Mouse (Mus musculus) cerebellum, postnatal 36 days (tissue): ENCODE measurements around the gene Aknad1.

Experiments
- DNase-seq, 2 experiments: peaks; one replicate each; pipeline ENCODE4 v3.0.0; 2021 to 2022; ENCODE audit warnings: mixed read lengths in 2 of 2

Aknad1 gene

GRCm38 (mm10) chr3:108739045-108739708, at the start of gene Aknad1:
TSS of gene Aknad1 (plus strand) at chr3:108739658.
- DNase-seq: no peak

- DNase-seq: no peak
Measured at GRCm38 (mm10) chr3:108689979-108690378, 49.5 kb upstream of the Aknad1 start.

DNA sequence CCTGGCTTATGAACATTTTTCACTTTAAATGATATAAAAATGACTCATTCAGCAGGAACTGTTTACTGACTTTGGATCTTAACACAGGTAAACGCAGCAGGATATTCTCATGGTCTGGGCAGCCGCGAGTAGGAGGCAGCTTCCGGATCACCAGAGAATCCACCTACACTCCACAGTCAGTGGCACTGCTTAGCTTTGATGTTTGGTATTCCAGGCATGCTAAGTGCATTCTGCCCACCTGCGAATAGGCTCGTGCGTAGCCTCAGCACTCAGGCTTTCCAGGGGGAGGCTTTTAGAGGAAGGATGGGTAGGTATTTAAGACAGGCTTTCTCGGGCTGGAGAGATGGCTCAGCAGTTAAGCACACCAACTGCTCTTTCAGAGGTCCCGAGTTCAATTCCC, 45.1 kb upstream of the Aknad1 start:
- DNase-seq: no peak

DNA sequence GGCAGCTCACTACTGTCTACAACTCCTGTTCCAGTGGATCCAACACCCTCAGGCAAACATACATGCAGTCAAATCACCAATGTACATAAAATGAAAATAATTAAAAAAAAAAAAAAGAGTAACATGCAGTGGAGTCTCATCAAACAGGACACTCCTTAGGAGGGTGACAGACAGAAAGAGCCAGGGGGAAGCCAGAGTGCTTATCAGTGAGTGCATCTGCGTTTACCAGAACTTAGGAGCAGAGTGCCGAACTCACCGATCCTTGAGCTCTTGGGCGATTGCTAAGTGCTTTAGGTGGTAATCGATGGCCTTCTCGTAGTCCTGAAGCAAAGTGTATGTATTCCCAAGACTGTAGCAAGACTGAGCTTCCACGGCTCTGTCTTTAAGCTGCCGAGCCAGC, 40.8 kb upstream of the Aknad1 start:
- no peak for DNase-seq

DNA sequence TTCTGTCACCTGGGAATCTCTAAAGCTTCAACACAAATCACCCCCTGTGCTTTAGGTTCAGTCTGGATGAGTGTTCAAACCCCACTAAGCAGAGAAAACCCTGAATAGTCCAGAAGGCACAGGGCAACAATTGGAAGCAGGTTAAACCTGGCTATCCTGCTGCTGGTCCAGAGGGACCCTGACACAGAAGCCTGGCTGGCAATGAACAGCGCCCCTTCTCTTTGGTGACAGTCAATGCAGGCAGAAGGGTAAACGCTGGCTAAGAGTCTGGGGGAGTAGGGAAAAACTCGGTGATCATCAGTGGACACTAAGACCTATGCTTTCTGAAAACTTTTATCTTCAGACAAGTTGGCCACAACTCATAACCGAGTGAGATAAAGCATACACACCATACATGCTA, 39.7 kb upstream of the Aknad1 start:
- no peak for DNase-seq

DNA sequence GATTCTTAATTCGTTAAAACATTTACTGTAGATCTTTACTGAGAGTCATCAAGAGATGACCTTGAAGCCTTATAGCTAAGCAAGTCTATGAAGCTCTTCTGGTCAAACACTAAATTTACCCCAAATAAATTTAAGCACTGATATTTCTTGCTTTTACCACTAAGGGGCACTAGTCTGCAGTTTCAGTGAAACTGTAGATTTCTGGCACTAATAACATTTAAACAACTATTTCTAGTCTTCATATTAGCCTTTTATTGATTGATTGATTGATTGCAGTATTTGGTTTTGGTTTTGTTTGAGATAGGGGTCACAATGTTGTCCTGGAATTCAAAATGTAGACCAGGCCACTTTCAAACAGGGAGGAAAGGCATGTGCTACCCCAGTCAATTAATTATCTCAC, 38.2 kb upstream of the Aknad1 start:
- DNase-seq: no peak

GRCm38 (mm10) chr3:108702789-108703188, 36.7 kb upstream of the Aknad1 start:
- no peak for DNase-seq

DNA sequence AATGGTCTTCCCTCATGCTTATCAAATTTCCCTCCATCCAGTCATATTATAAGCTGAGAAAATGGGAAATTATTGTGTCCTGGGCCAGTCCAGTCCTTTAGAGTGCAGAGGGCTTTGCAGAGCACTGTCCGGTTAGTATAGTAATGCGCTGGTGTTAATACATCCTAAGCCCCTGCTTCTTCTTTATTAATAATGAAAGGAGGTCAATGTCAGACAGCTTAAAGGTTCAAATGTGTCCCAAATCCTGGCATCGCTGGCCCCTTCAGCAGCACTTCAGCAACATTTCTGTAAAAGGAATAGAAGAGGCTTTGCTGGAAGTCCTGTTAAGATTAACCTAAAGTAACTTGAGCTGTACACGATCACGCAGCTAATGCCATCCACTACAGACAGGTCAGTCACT, 28.2 kb upstream of the Aknad1 start:
- no peak for DNase-seq

GRCm38 (mm10) chr3:108713065-108713675, 26.3 kb upstream of the Aknad1 start:
- no peak for DNase-seq

DNA sequence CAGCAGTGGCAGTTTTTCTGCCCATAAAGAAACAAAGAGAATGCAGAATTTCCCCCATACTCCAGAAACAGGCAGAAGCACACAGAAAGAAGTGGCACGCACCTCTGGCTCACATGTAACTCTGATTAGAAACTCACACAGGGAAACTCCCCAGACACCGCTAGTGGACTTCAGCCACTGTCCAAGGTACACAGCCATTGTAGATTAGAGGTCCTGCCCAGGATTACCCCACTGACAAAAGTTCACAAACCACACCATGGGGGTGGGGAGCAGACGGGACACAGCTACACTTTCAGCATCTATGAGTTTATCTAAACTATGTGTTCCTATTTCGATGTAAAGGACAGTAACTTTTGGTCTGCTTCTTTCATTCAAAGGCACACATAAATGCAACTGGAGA, 24.6 kb upstream of the Aknad1 start:
- no peak for DNase-seq

- DNase-seq: no peak
Measured at GRCm38 (mm10) chr3:108717896-108718502, 21.5 kb upstream of the Aknad1 start.

DNA sequence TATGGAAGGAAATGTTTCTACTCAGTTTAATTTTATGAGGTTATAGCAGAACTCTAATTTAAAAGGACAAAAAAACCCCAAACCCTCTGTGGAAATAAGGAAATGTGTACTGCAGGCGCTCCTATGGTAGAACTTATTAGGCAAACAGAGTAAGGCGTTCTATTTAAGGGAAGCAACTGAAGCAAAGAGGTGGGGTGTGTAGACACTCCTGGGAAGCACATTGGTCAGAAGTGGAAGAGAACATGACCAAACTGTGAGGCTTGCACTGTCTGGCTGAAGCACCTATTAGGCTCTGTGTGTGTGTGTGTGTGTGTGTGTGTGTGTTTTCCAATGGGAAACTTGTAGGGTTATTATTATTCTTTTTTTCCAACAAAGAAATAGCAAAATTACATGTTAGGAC, 20.1 kb upstream of the Aknad1 start:
- DNase-seq: no peak

DNA sequence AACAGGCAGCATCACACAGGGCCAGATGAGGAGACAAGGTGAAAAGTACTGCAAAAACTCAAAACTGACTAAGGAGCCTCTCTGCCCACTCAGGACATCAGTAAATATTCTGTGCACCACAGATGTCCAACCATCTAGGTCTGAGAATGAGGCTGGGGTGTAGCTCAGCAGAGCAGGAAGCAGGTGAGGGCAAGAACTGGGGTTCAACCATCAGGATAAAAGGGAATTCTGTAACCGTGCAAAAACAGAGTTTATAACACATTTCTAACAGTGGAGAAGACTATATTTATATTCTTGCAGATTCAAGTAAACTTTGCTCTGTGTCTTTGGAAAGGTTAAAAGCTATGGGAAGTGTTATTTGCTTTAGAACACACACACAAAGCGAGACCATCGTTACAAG, 19.7 kb upstream of the Aknad1 start:
- DNase-seq: no peak

DNA sequence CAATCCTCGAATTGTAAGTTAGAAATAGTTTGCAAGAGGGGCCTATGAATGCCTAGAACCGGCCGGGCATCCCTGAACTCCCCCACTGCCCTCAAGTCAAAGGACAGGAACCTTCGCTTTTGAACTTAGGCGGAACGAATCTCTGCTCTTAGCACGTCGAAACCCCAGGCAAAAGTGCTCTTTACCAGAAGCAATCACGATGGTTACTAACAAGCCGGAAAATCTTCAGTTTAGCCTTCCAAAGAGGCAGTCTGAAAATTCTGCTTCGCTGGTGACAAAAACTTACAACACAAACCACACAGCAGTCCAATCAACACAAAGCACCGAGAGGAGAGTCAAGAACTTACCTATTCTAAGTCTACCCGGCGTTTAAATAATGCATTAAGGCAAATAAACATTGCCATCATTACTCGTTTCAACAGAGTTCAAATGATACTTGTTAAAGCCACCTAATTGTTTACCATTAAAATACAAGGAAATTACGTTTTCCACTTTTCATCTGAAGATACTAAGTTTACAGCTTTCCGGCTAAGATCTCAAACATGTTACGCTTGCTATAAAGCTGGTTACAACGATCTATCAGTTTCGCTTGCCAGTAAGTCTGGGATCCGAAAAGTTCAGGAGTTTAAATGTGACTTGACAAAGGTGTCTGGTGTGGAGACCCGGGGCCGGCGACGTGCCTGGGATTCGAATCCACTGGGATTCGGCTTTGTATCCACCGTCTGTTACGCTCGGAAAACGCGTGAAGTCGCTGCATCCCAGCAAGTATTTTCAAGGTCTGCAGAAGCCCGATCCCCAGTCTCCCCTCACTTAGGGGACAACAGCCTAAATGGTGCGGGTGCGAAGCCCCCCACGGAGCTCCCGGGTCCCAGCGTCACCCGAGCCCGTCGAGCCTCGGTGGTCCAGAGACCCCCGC, 18.1 kb upstream of the Aknad1 start:
- DNase-seq: peak; percentile 26 to 32

- peak; percentile 88 to 91 for DNase-seq
Measured at GRCm38 (mm10) chr3:108722036-108722872, 17.2 kb upstream of the Aknad1 start, which contains the start of gene Gpsm2. TSS of gene Gpsm2 (minus strand) at chr3:108722309.

DNA sequence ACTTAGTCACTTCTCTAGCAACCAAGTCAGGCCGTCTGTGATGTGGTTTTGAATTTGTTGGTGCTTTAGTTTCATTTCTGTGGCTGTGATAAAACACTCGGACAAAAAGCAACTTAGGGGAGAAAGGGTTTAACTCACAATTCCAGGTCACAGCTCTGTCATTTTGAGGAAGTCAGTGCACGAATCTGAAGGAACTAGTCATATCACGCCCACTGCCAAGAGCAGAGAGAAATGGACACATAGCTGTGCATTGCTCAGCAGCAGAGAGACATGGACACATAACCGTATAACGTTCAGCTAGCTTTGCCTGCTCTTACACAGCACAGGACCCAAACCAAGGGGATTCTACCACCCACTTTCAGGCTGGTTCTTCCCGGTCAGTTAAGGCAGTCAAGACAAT, 13.0 kb upstream of the Aknad1 start:
- no peak for DNase-seq

DNA sequence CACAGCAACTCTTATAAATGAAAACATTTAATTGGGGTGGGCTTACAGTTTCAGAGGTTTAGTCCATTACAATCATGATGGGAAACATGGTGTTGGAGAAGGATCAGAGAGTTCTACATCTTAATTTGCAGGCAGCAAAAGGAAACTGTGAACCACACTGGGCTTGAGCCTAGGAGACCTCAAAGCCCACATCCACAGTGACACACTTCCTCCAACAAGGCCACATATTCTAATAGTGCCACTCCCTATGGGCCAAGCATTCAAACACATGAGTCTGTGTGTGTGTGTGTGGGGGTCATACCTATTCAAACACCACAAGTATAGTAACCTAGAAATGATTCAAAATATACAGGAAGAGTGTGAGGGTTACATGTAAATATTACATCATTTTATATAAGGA, 12.1 kb upstream of the Aknad1 start:
- DNase-seq: no peak

DNA sequence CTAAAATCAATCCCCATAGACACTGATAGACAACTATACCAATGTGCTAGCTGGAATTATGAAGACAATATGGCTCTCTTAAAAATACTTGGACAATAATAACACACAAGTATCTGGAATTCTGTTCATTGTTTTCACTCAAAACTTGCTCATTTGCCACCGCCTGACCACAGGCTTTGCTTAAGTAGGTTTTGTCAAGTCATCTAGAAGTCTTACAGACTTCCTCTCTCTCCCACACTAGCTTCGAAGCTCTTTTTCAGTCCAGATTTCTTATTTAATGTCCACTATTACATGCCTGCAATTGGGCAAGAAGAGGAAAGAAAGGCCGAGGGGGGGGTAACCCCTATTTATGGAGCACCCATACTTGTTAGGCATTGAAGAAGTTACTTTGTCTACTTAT, 11.7 kb upstream of the Aknad1 start:
- no peak for DNase-seq

DNA sequence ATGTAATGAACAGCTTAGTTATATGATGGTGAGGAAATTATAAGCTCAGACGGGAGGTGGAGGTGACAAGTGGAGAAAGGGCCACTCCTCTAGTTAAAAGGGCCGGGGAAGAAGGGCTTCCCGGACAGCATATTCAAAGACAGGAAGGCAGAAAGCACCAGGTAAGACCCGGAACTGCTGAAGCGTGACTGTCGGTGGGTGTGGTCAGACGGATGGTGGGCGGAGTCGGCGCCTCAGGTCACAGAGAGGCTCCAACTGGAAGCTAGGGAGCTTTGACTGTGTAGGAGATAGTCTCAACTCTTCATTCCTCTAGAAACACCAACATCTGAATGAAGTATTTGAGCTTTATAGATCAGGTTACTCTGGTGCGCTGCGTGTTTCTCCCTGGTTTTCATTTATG, 9.1 kb upstream of the Aknad1 start:
- no peak for DNase-seq

GRCm38 (mm10) chr3:108737761-108738160, 1.7 kb upstream of the Aknad1 start:
- no peak for DNase-seq

DNA sequence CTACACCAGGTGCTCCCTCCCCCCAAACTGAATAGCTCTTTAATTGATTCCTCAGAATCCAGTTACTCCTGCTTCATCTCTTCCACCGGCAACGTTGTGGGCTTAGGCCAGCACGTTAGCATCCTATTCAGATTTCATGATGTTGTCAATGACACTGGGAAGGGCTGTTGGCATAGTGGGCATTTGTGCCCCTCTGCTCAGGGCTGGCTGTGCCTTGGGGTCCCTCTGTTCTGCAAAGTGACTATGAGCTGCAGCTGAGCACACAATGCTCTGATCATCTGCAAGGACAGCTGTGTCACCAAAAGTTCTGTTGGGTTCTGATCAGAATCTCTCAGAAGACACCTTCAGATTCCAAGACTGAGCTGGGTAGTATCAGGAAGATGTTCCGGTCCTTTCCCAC, 4.6 kb downstream of the Aknad1 start:
- DNase-seq: no peak

- DNase-seq: no peak
Measured at GRCm38 (mm10) chr3:108751061-108751460, 11.6 kb downstream of the Aknad1 start.
